Mouse (Mus musculus) inflammation-experienced regulatory T-cells, adult 6 months (primary cell): Measurements from ENCODE around the gene Dnmbp. TPM values are rescaled to one million over a fixed set of nuclear protein-coding genes. Genes with fewer than 3 reads are reported as not detected.

Experiments used
- polyA plus RNA-seq, 3 experiments: library from polyadenylated mRNA; unstranded; fragments of 100-300 nt; shearing (Covaris generic); gene quantifications; one replicate each; pipeline ENCODE4 v1.2.1; 2017

The Dnmbp gene
- polyA plus RNA-seq, 3 experiments from 2014 or later = 3.5 to 7.0 (median 6.7) TPM

Other genes with a start within 250 kb of the Dnmbp start
- gene Cutc, start 187.2 kb downstream of the Dnmbp start, polyA plus RNA-seq = 10 to 100 TPM; 12.8 to 17.2 (median 13.6) TPM
- 10 to 100 TPM in 1 of 3 experiments, 1 to 10 TPM in 2; 8.1 to 11.0 (median 9.3) TPM for gene Cox15, start 187.2 kb downstream of the Dnmbp start, polyA plus RNA-seq
- not detected for gene Abcc2, start 158.0 kb downstream of the Dnmbp start, polyA plus RNA-seq
- gene Cpn1, start 46.4 kb upstream of the Dnmbp start, polyA plus RNA-seq = not detected
- not detected for gene Cyp2c23, start 89.0 kb upstream of the Dnmbp start, polyA plus RNA-seq
- 1 to 10 TPM; 3.2 to 7.6 (median 3.3) TPM for gene Erlin1, start 129.6 kb upstream of the Dnmbp start, polyA plus RNA-seq
- gene Chuk, start 167.3 kb upstream of the Dnmbp start, polyA plus RNA-seq = 10 to 100 TPM; 39.5 to 49.3 (median 40.2) TPM
- gene Cwf19l1, start 195.7 kb upstream of the Dnmbp start, polyA plus RNA-seq = 10 to 100 TPM; 23.2 to 37.0 (median 28.4) TPM
- gene Bloc1s2, start 206.3 kb upstream of the Dnmbp start, polyA plus RNA-seq = 100 to 1,000 TPM; 122 to 144 (median 132) TPM